Mouse (Mus musculus): ENCODE results near the gene Flot2. TPM values are rescaled to one million over a fixed set of nuclear protein-coding genes. Genes with fewer than 3 reads are reported as not detected.
A peak's percentile ranks its signal among the peaks of the same experiment; 100 is the strongest.

The Flot2 gene
- total RNA-seq, 2 experiments from 2014 or later: 46.0 to 49.8 TPM

- no peak for DNase-seq
- Histone ChIP-seq H3K27ac (peak overlapping the region; percentile 93), H3K4me3 (peak overlapping the region; percentile 90)
- intact Hi-C loops (cut with DNase I): no loop called here
- no peak for TF ChIP-seq CTCF (IDR thresholded peaks at IDR 0.05)
Observed at GRCm38 (mm10) chr11:78094137-78094503, 56.4 kb downstream of the Flot2 start.

- DNase-seq: peak; percentile 98
- Histone ChIP-seq H3K4me3 (peak within 1 kb of the TSS; percentile 90), H3K27ac (peak within 1 kb of the TSS; percentile 93)
- no peak for TF ChIP-seq CTCF (IDR thresholded peaks at IDR 0.05)
- intact Hi-C loops (cut with DNase I): loop anchor here (5.0 kb wide), 1 partner anchor 63 kb away; no protein-coding TSS in a partner anchor
Observed at GRCm38 (mm10) chr11:78094504-78095143, 56.9 kb downstream of the Flot2 start, which contains the start of gene Fam222b. TSS of gene Fam222b (plus strand) at chr11:78094660.

- no peak for DNase-seq
- intact Hi-C loops (cut with DNase I): loop anchor here (5.0 kb wide), 1 partner anchor 62 kb away; no protein-coding TSS in a partner anchor
Observed at GRCm38 (mm10) chr11:78095144-78095516, 57.4 kb downstream of the Flot2 start.

GRCm38 (mm10) chr11:78097077-78097476, 59.3 kb downstream of the Flot2 start:
- no peak for TF ChIP-seq CTCF (IDR thresholded peaks at IDR 0.05)
- Histone ChIP-seq H3K27ac (peak overlapping the region; percentile 1; the same call in 1 of the 2 replicates), H3K4me3 (no peak overlapping the region; the same call in 1 of the 2 replicates)
- no peak for DNase-seq
- intact Hi-C loops (cut with DNase I): loop anchor here (5.0 kb wide), 1 partner anchor 60 kb away; no protein-coding TSS in a partner anchor

More at GRCm38 (mm10) chr11:78095144-78095516, 57.4 kb downstream of the Flot2 start:
- TF ChIP-seq CTCF (IDR thresholded peaks at IDR 0.05): no peak
- Histone ChIP-seq H3K4me3 (peak overlapping the region; percentile 90), H3K27ac (peak overlapping the region; percentile 93)

GRCm38 (mm10) chr11:78100746-78101145, 63.0 kb downstream of the Flot2 start:
- no peak for TF ChIP-seq CTCF (IDR thresholded peaks at IDR 0.05)
- intact Hi-C loops (cut with DNase I): no loop called here
- Histone ChIP-seq H3K4me3 (no peak overlapping the region), H3K27ac (no peak overlapping the region)
- no peak for DNase-seq

GRCm38 (mm10) chr11:78102142-78102541, 64.4 kb downstream of the Flot2 start:
- DNase-seq: no peak
- no peak overlapping the region for H3K4me3 ChIP-seq
- H3K27ac ChIP-seq: no peak overlapping the region
- no peak for TF ChIP-seq CTCF (IDR thresholded peaks at IDR 0.05)
- intact Hi-C loops (cut with DNase I): no loop called here

GRCm38 (mm10) chr11:78102958-78103747, 65.4 kb downstream of the Flot2 start:
- DNase-seq: no peak
- no peak overlapping the region for H3K4me3 ChIP-seq
- peak; percentile 19; the same call in 1 of the 2 replicates for TF ChIP-seq CTCF (IDR thresholded peaks at IDR 0.05)
- H3K27ac ChIP-seq: no peak overlapping the region
- intact Hi-C loops (cut with DNase I): no loop called here

- TF ChIP-seq CTCF (IDR thresholded peaks at IDR 0.05): no peak
- DNase-seq: no peak
- no peak overlapping the region for H3K27ac ChIP-seq
- no peak overlapping the region for H3K4me3 ChIP-seq
- intact Hi-C loops (cut with DNase I): no loop called here
Observed at GRCm38 (mm10) chr11:78104501-78104900, 66.8 kb downstream of the Flot2 start.

Small RNA genes within 50 kb of the gene (microRNA-seq; reads per million reads assigned to microRNA genes)
- gene Mir144 (138 reads per million, percentile 49 among the genes with 10 or more reads in this experiment), gene Mir451a (not detected), gene Mir451b (not detected)

Other genes with a start within 250 kb of the Flot2 start
- gene Pipox, start 143.8 kb upstream of the Flot2 start, total RNA-seq (2021): not detected
- gene Sez6, start 107.1 kb upstream of the Flot2 start, total RNA-seq (2021): under 1 TPM in 1 of 2 experiments, not detected in 1; 0.25 TPM
- gene Phf12, start 55.2 kb upstream of the Flot2 start, total RNA-seq (2021): 10 to 100 TPM; 15.0 to 15.8 TPM
- gene Dhrs13, start 5.7 kb upstream of the Flot2 start, total RNA-seq (2021): 1 to 10 TPM in 1 of 2 experiments, under 1 TPM in 1; 0.74 to 1.1 TPM
- 10 to 100 TPM; 18.8 to 26.2 TPM for gene Eral1, start 42.5 kb downstream of the Flot2 start, total RNA-seq (2021)
- gene Fam222b, start 56.7 kb downstream of the Flot2 start, total RNA-seq (2021): 1 to 10 TPM; 7.1 to 7.9 TPM
- gene Traf4, start 127.7 kb downstream of the Flot2 start, total RNA-seq (2021): 1 to 10 TPM; 2.1 to 2.8 TPM
- under 1 TPM; 0.36 to 0.75 TPM for gene Nek8, start 138.7 kb downstream of the Flot2 start, total RNA-seq (2021)
- 1 to 10 TPM; 1.3 to 1.7 TPM for gene Tlcd1, start 138.8 kb downstream of the Flot2 start, total RNA-seq (2021)
- gene Rpl23a, start 145.7 kb downstream of the Flot2 start, total RNA-seq (2021): 100 to 1,000 TPM; 760 to 970 TPM
- gene Rab34, start 150.5 kb downstream of the Flot2 start, total RNA-seq (2021): 1 to 10 TPM; 3.3 to 4.6 TPM
- gene Proca1, start 155.5 kb downstream of the Flot2 start, total RNA-seq (2021): under 1 TPM in 1 of 2 experiments, not detected in 1; 0.81 TPM
- gene Sdf2, start 207.8 kb downstream of the Flot2 start, total RNA-seq (2021): 10 to 100 TPM; 47.3 to 48.0 TPM
- 10 to 100 TPM; 30.3 to 33.7 TPM for gene Supt6, start 208.1 kb downstream of the Flot2 start, total RNA-seq (2021)
- 100 to 1,000 TPM; 221 to 231 TPM for gene 2610507B11Rik, start 223.8 kb downstream of the Flot2 start, total RNA-seq (2021)

All from gastrocnemius, adult 2 months (tissue).